34 mouse cellular contexts compared by ENCODE assay signal in the genomic region with DNA sequence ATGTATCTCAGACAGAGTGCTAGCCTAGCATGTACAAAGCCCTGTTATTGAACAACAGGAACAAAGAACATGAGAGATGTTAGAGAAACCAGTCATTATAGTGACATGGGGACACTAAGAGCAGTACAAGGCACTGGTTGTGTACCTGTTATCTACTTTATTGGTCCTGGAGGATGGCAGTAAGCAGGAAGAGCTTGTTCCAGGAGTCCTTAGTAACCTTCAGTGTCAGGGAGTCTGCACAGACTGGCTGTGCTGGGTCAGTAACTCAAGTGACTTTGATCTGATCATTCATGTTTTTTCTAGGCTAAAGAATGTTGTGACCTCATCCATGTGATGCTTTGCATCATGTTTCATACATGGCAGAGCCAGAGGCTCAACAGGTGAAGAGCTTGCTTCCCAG. TPM values are rescaled to one million over a fixed set of nuclear protein-coding genes. Genes with fewer than 3 reads are reported as not detected.
"Had no signal": no experiment of that assay in that cellular context is flagged by ENCODE, and none has a peak within 500 bp of the region (broad histone marks: within the 10 kb centered on the region; RNA-seq: fewer than 3 reads in every experiment).

No protein-coding gene starts in this region.

- H3K4me2 ChIP-seq: heart, embryonic 11.5 days; heart, embryonic 13.5 days; heart, embryonic 15.5 days; hindbrain, embryonic 12.5 days; hindbrain, embryonic 14.5 days; kidney, embryonic 15.5 days; limb, embryonic 12.5 days; liver, embryonic 12.5 days had no signal

- H3K27ac ChIP-seq: gastrocnemius, adult 2 months; heart, adult 2 months; heart, embryonic 13.5 days; heart, embryonic 15.5 days; hindbrain, embryonic 10.5 days; hindbrain, embryonic 12.5 days; hindbrain, embryonic 14.5 days; kidney, embryonic 15.5 days; kidney, postnatal 0 days; layer of hippocampus, adult 2 months; left cerebral cortex, adult 2 months; limb, embryonic 10.5 days; limb, embryonic 12.5 days; liver, embryonic 12.5 days; liver, embryonic 14.5 days had no signal

- H3K4me1 ChIP-seq: heart, embryonic 13.5 days; heart, embryonic 15.5 days; hindbrain, embryonic 12.5 days; kidney, embryonic 15.5 days; limb, embryonic 10.5 days; limb, embryonic 12.5 days; liver, embryonic 12.5 days had no signal

- H3K9me3 ChIP-seq: heart, embryonic 13.5 days; heart, embryonic 15.5 days; hindbrain, embryonic 10.5 days; hindbrain, embryonic 12.5 days; kidney, embryonic 15.5 days; limb, embryonic 10.5 days; limb, embryonic 12.5 days; liver, embryonic 12.5 days had no signal

- ATAC-seq: forebrain, embryonic 16.5 days; hindbrain, embryonic 16.5 days; inflammation-experienced regulatory T-cells, adult 6 months; liver, embryonic 12.5 days had no signal

- H3K9ac ChIP-seq: heart, embryonic 13.5 days; heart, embryonic 15.5 days; hindbrain, embryonic 12.5 days; hindbrain, embryonic 14.5 days; kidney, embryonic 15.5 days; limb, embryonic 12.5 days; liver, embryonic 12.5 days; liver, embryonic 14.5 days had no signal

- H3K27me3 ChIP-seq: heart, embryonic 13.5 days; heart, embryonic 15.5 days; hindbrain, embryonic 12.5 days; kidney, embryonic 15.5 days; limb, embryonic 12.5 days; liver, embryonic 12.5 days had no signal

- H3K4me3 ChIP-seq: gastrocnemius, adult 2 months; heart, adult 2 months; heart, embryonic 13.5 days; heart, embryonic 15.5 days; hindbrain, embryonic 10.5 days; hindbrain, embryonic 12.5 days; kidney, embryonic 15.5 days; layer of hippocampus, adult 2 months; left cerebral cortex, adult 2 months; limb, embryonic 10.5 days; limb, embryonic 12.5 days; liver, embryonic 12.5 days had no signal

- DNase-seq: gastrocnemius, adult 2 months; gastrocnemius, postnatal 10 days; gastrocnemius, postnatal 25 days; heart, adult 11 months; heart, adult 2 months; heart, postnatal 14 days; heart, postnatal 36 days; kidney, adult 2 months; kidney, adult 9 months; kidney, postnatal 14 days; kidney, postnatal 36 days; liver had no signal

- H3K36me3 ChIP-seq: heart, embryonic 13.5 days; heart, embryonic 15.5 days; hindbrain, embryonic 10.5 days; hindbrain, embryonic 12.5 days; kidney, embryonic 15.5 days; limb, embryonic 10.5 days; limb, embryonic 12.5 days; liver, embryonic 12.5 days had no signal

RNA-seq across cellular contexts. Expression of gene Slc7a15, which starts 42.7 kb away (rescaled TPM):
- total RNA-seq: gastrocnemius, adult 2 months; gastrocnemius, postnatal 10 days; gastrocnemius, postnatal 25 days; heart, adult 2 months; heart, postnatal 14 days; heart, postnatal 36 days; layer of hippocampus, adult 2 months; layer of hippocampus, postnatal 10 days; layer of hippocampus, postnatal 25 days; left cerebral cortex, adult 2 months; left cerebral cortex, postnatal 36 days had no signal
- polyA plus RNA-seq: forebrain, embryonic 16.5 days; frontal cortex, adult 2 months; heart, adult 2 months; heart, embryonic 11.5 days; heart, embryonic 13.5 days; heart, embryonic 15.5 days; hindbrain, embryonic 10.5 days; hindbrain, embryonic 12.5 days; hindbrain, embryonic 14.5 days; hindbrain, embryonic 16.5 days; inflammation-experienced regulatory T-cells, adult 6 months; kidney, embryonic 15.5 days; limb, embryonic 10.5 days; limb, embryonic 12.5 days; limb, embryonic 14.5 days; liver, embryonic 12.5 days had no signal
